Mouse (Mus musculus) embryonic fibroblast, embryonic 13.5 days (primary cell): ENCODE measurements around the gene Acad11.

Experiments
- CTCF ChIP-seq: IDR thresholded peaks from 2 replicates; pipeline ENCODE4 v1.5.1; 2011; ENCODE audit warnings: mild to moderate bottlenecking, control low read depth, low read length, moderate library complexity, borderline replicate concordance; ENCODE audit not compliant: insufficient read depth
- POLR2A ChIP-seq: IDR thresholded peaks from 2 replicates; pipeline ENCODE4 v1.6.1; 2011; ENCODE audit warnings: low read depth, mild to moderate bottlenecking, control low read depth, low read length, moderate library complexity

DNA sequence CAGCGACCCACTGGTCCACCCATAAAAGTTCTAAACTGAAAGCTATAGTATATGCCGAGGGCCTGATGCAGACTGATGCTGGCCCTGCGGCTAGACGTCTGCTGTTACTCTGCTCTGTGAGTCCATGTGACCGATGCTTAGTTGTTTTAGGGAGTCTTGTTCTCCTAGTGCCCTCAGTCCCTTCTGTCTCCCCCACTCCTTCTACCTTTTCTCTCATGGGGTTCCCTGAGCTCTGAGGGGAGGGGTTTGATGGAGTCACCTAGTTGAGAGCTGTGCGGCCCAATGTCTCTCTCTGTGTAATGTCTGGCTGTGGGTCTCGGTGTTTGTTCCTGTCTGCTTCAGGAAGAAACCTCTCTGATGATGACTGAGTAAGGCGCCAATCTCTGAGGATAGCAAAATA, 36.0 kb upstream of the Acad11 start:
- no peak for TF ChIP-seq CTCF
- TF ChIP-seq POLR2A: no peak
